Mouse (Mus musculus) heart, postnatal 0 days (tissue): ENCODE measurements around the gene Tmem252. TPM values are rescaled to one million over a fixed set of nuclear protein-coding genes. Genes with fewer than 3 reads are reported as not detected.

ENCODE experiments used
- ATAC-seq: fragments of 200-750 bp; cut with Nextera tagmentation; 2 replicates; pipeline ENCODE4 v1.8.0; 2017; ENCODE audit warnings: low read depth, moderate number of reproducible peaks, moderate library complexity; ENCODE audit not compliant: insufficient read depth
- DNase-seq: peaks from one replicate; pipeline ENCODE4 v3.0.0-alpha.2; 2016; ENCODE audit warnings: low spot score
- H3K27ac ChIP-seq: fragments of 300-500 bp; sonication (generic); 2 replicates; pipeline ENCODE4 v1.5.1; 2014; ENCODE audit warnings: low read depth, mild to moderate bottlenecking
- H3K27me3 ChIP-seq: fragments of 300-500 bp; sonication (generic); 2 replicates; pipeline ENCODE4 v1.6.1; 2014; ENCODE audit warnings: low read length, mixed read lengths; ENCODE audit not compliant: control insufficient read depth, insufficient read depth
- H3K36me3 ChIP-seq: fragments of 300-500 bp; sonication (generic); replicated peaks from 2 replicates; pipeline ENCODE4 v1.6.1; 2014; ENCODE audit warnings: low read length, mixed read lengths; ENCODE audit not compliant: control insufficient read depth, insufficient read depth
- H3K4me1 ChIP-seq: fragments of 300-500 bp; sonication (generic); 2 replicates; pipeline ENCODE4 v1.6.1; 2014; ENCODE audit warnings: antibody characterized with exemption; ENCODE audit not compliant: control insufficient read depth, insufficient read depth
- H3K4me2 ChIP-seq: fragments of 300-500 bp; sonication (generic); 2 replicates; pipeline ENCODE4 v1.6.1; 2014; ENCODE audit warnings: low read depth, mild to moderate bottlenecking, low read length, moderate library complexity
- H3K4me3 ChIP-seq: fragments of 300-500 bp; sonication (generic); 2 replicates; pipeline ENCODE4 v1.5.1; 2014; ENCODE audit warnings: low read depth, low read length
- H3K9ac ChIP-seq: fragments of 300-500 bp; sonication (generic); replicated peaks from 2 replicates; pipeline ENCODE4 v1.6.1; 2014; ENCODE audit warnings: low read depth, low read length, mixed read lengths
- H3K9me3 ChIP-seq: fragments of 300-500 bp; sonication (generic); replicated peaks from 2 replicates; pipeline ENCODE4 v1.6.1; 2016; ENCODE audit warnings: low read length; ENCODE audit not compliant: control insufficient read depth
- CTCF ChIP-seq: IDR thresholded peaks from 2 replicates; pipeline ENCODE4 v1.5.1; 2016; ENCODE audit warnings: antibody characterized with exemption, control low read depth, low read depth
- EP300 ChIP-seq: IDR thresholded peaks from 2 replicates; pipeline ENCODE4 v1.6.1; 2016; ENCODE audit warnings: antibody characterized with exemption, low read depth
- WGBS: fragments of 180-500 bp; shearing (Covaris S2); extraction: QIAGEN DNeasy Blood & Tissue Kit; methylation state at CpG from one replicate; pipeline ENCODE4 v1.1.7; 2014; 5-methylcytosine and 5-hydroxymethylcytosine counted together
- polyA plus RNA-seq: library from polyadenylated mRNA; unstranded; fragments of >200 nt; fragmentation: Nextera tagmentation; extraction: Ambion mirVana; gene quantifications from 2 replicates; pipeline ENCODE4 v1.2.1, GENCODE M21; 2015
- total RNA-seq: library from RNA; depleted of rRNA; stranded (reverse); fragments of >200 nt; gene quantifications from 2 replicates; pipeline ENCODE4 v1.2.3, GENCODE M21; 2014; ENCODE audit warnings: low replicate concordance; rRNA removed

Gene Tmem252
- total RNA-seq: 0.08 and 0.46 TPM in 2 replicates
- polyA plus RNA-seq: 2.8 and 3.2 TPM in 2 replicates

- H3K36me3 ChIP-seq: no peaks in the 10 kb centered on the region
- peaks cover 22% of the 10 kb centered on the region for H3K4me1 ChIP-seq
- H3K9me3 ChIP-seq: no peaks in the 10 kb centered on the region
- H3K27me3 ChIP-seq: no peaks in the 10 kb centered on the region
- 63% methylated on average over 4 of the region's 4 CpGs for WGBS
- no peak for DNase-seq
- no peak within 1 kb of the TSS for H3K9ac ChIP-seq
- peak within 1 kb of the TSS; percentile 38 for H3K4me2 ChIP-seq
- no peak within 1 kb of the TSS for H3K4me3 ChIP-seq
- peak within 1 kb of the TSS; percentile 27 for H3K27ac ChIP-seq
- TF ChIP-seq CTCF (no peak), EP300 (no peak)
- no peak; the same call in 1 of the 2 replicates for ATAC-seq
Measured at GRCm38 (mm10) chr19:24673762-24674161, at the start of gene Tmem252. TSS of gene Tmem252 (plus strand) at chr19:24674008.

- TF ChIP-seq EP300: no peak
- TF ChIP-seq CTCF: no peak
- WGBS: 84% methylated on average over 4 of the region's 4 CpGs
- H3K4me1 ChIP-seq: no peaks in the 10 kb centered on the region
- DNase-seq (no peak), ATAC-seq (no peak)
- H3K4me3 ChIP-seq: no peak overlapping the region
- no peak overlapping the region for H3K4me2 ChIP-seq
- no peaks in the 10 kb centered on the region for H3K27me3 ChIP-seq
- H3K27ac ChIP-seq: no peak overlapping the region
- no peak overlapping the region for H3K9ac ChIP-seq
- H3K9me3 ChIP-seq: no peaks in the 10 kb centered on the region
- no peaks in the 10 kb centered on the region for H3K36me3 ChIP-seq
Measured at GRCm38 (mm10) chr19:24628049-24628448, 45.8 kb upstream of the Tmem252 start.

GRCm38 (mm10) chr19:24633008-24633407 lies 40.8 kb upstream of the Tmem252 start:
- WGBS: 82% methylated on average over 3 of the region's 3 CpGs
- ATAC-seq: no peak
- H3K27me3 ChIP-seq: no peaks in the 10 kb centered on the region

GRCm38 (mm10) chr19:24634602-24635001 lies 39.2 kb upstream of the Tmem252 start:
- no peaks in the 10 kb centered on the region for H3K4me1 ChIP-seq
- no peak overlapping the region for H3K4me2 ChIP-seq
- H3K27me3 ChIP-seq: no peaks in the 10 kb centered on the region
- no peaks in the 10 kb centered on the region for H3K9me3 ChIP-seq
- TF ChIP-seq CTCF: peak; percentile 98
- TF ChIP-seq EP300: no peak
- no peak overlapping the region for H3K4me3 ChIP-seq
- peak; percentile 83 for ATAC-seq
- peak; percentile 87 for DNase-seq
- 5% methylated on average over 7 of the region's 7 CpGs for WGBS
- H3K9ac ChIP-seq: no peak overlapping the region
- no peaks in the 10 kb centered on the region for H3K36me3 ChIP-seq
- no peak overlapping the region for H3K27ac ChIP-seq

More at GRCm38 (mm10) chr19:24633008-24633407, 40.8 kb upstream of the Tmem252 start:
- H3K27ac ChIP-seq: no peak overlapping the region
- H3K9me3 ChIP-seq: no peaks in the 10 kb centered on the region
- H3K4me3 ChIP-seq: no peak overlapping the region
- H3K36me3 ChIP-seq: no peaks in the 10 kb centered on the region
- no peak overlapping the region for H3K4me2 ChIP-seq
- H3K9ac ChIP-seq: no peak overlapping the region
- no peak for TF ChIP-seq EP300
- no peak for TF ChIP-seq CTCF
- H3K4me1 ChIP-seq: no peaks in the 10 kb centered on the region
- DNase-seq: no peak

GRCm38 (mm10) chr19:24636616-24637015 lies 37.2 kb upstream of the Tmem252 start:
- 74% methylated on average over 10 of the region's 10 CpGs for WGBS
- H3K4me1 ChIP-seq: no peaks in the 10 kb centered on the region
- DNase-seq: no peak
- no peak for ATAC-seq
- no peaks in the 10 kb centered on the region for H3K36me3 ChIP-seq
- no peak overlapping the region for H3K4me2 ChIP-seq
- H3K9me3 ChIP-seq: no peaks in the 10 kb centered on the region
- H3K27ac ChIP-seq: no peak overlapping the region
- no peak overlapping the region for H3K9ac ChIP-seq
- no peaks in the 10 kb centered on the region for H3K27me3 ChIP-seq
- TF ChIP-seq EP300 (no peak), CTCF (no peak)
- no peak overlapping the region for H3K4me3 ChIP-seq

GRCm38 (mm10) chr19:24637988-24638387 lies 35.8 kb upstream of the Tmem252 start:
- no peaks in the 10 kb centered on the region for H3K36me3 ChIP-seq
- no peak overlapping the region for H3K4me3 ChIP-seq
- H3K27me3 ChIP-seq: no peaks in the 10 kb centered on the region
- no peak for ATAC-seq
- no peak overlapping the region for H3K27ac ChIP-seq
- 92% methylated on average over 6 of the region's 6 CpGs for WGBS
- no peak overlapping the region for H3K4me2 ChIP-seq
- no peak for TF ChIP-seq CTCF
- no peak for TF ChIP-seq EP300
- DNase-seq: no peak
- H3K4me1 ChIP-seq: no peaks in the 10 kb centered on the region
- H3K9me3 ChIP-seq: no peaks in the 10 kb centered on the region
- no peak overlapping the region for H3K9ac ChIP-seq
